Mouse (Mus musculus): ENCODE measurements at regions not wholly inside any gene's neighbourhood (a gene's known extent, or its start where the extent isn't known, plus 50 kb on each side); places are given as distances from the start of the nearest gene placed in this dataset.
"Not testable (repeated sequence)": the region's sequence is repeated elsewhere in the genome, so short reads cannot be mapped to it uniquely, and the experiment has no call there.

- DNase-seq (ENCODE audit: low spot score in 2 of 2) = no peak
- intact Hi-C loops (cut with DNase I) = no loop called here
Observed at GRCm38 (mm10) chr6:60657117-60657911, 172.3 kb downstream of the Snca start.

GRCm38 (mm10) chr6:60646983-60647617, 182.6 kb downstream of the Snca start:
- DNase-seq (ENCODE audit: low spot score in 2 of 2); intact Hi-C loops (cut with DNase I): not testable (repeated sequence)

- intact Hi-C loops (cut with DNase I) = no loop called here
- no peak for DNase-seq (ENCODE audit: low spot score in 2 of 2)
Observed at GRCm38 (mm10) chr6:60642251-60642650, 187.4 kb downstream of the Snca start.

- intact Hi-C loops (cut with DNase I) = no loop called here
Observed at GRCm38 (mm10) chr6:60616313-60616712, 213.3 kb downstream of the Snca start.

GRCm38 (mm10) chr6:60600201-60600600, 229.5 kb downstream of the Snca start:
- intact Hi-C loops (cut with DNase I) = no loop called here
- no peak for DNase-seq (ENCODE audit: low spot score in 2 of 2)

More at GRCm38 (mm10) chr6:60616313-60616712, 213.3 kb downstream of the Snca start:
- peak; percentile 1 to 71 for DNase-seq (ENCODE audit: low spot score in 2 of 2)

GRCm38 (mm10) chr6:60564261-60564660, 265.4 kb downstream of the Snca start:
- DNase-seq (ENCODE audit: low spot score in 2 of 2) = peak; percentile 1 to 11

GRCm38 (mm10) chr6:60555590-60556235, 273.9 kb downstream of the Snca start:
- peak; percentile 38 to 56 for DNase-seq (ENCODE audit: low spot score in 2 of 2)
- intact Hi-C loops (cut with DNase I) = loop anchor here (5.0 kb wide), 2 partner anchors 392 to 747 kb away; no protein-coding TSS in a partner anchor

More at GRCm38 (mm10) chr6:60564261-60564660, 265.4 kb downstream of the Snca start:
- intact Hi-C loops (cut with DNase I) = loop anchor here (5.0 to 10.0 kb wide), 2 partner anchors 111 to 318 kb away; no protein-coding TSS in a partner anchor

Data from left cerebral cortex, postnatal 25 days (tissue).